Mouse (Mus musculus) liver, embryonic 14.5 days (tissue): ENCODE measurements around the gene Fcgr1.
"Not testable (repeated sequence)": the region's sequence is repeated elsewhere in the genome, so short reads cannot be mapped to it uniquely, and the experiment has no call there.

Source experiments
- CTCF ChIP-seq: IDR thresholded peaks from 2 replicates; pipeline ENCODE4 v1.5.1; 2016; ENCODE audit warnings: antibody characterized with exemption, low read depth, control low read depth
- EP300 ChIP-seq: IDR thresholded peaks from 2 replicates; pipeline ENCODE4 v1.6.1; 2016; ENCODE audit warnings: antibody characterized with exemption, low read depth

GRCm38 (mm10) chr3:96239949-96240798 is 53.6 kb downstream of the Fcgr1 start, which contains the start of gene Hist2h2aa2:
- peak; percentile 62 for TF ChIP-seq EP300
- not testable (repeated sequence) for TF ChIP-seq CTCF
